Mouse (Mus musculus) hindbrain, embryonic 15.5 days (tissue): ENCODE results near the gene Myl12a. TPM values are rescaled to one million over a fixed set of nuclear protein-coding genes. Genes with fewer than 3 reads are reported as not detected.
A peak's percentile ranks its signal among the peaks of the same experiment; 100 is the strongest.

ENCODE experiments used
- ATAC-seq: fragments of 200-750 bp; cut with Nextera tagmentation; 2 replicates; pipeline ENCODE4 v1.8.0; 2017; ENCODE audit warnings: low read depth, moderate number of reproducible peaks, moderate TSS enrichment; ENCODE audit not compliant: low FRiP score
- H3K27ac ChIP-seq: fragments of 300-500 bp; sonication (generic); replicated peaks from 2 replicates; pipeline ENCODE4 v1.5.1; 2015; ENCODE audit warnings: mild to moderate bottlenecking, inconsistent platforms
- H3K27me3 ChIP-seq: fragments of 300-500 bp; sonication (generic); 2 replicates; pipeline ENCODE4 v1.6.1; 2015; ENCODE audit warnings: control low read depth, inconsistent platforms
- H3K36me3 ChIP-seq: fragments of 300-500 bp; sonication (generic); 2 replicates; pipeline ENCODE4 v1.6.1; 2015; ENCODE audit warnings: control low read depth, inconsistent platforms
- H3K4me1 ChIP-seq: fragments of 300-500 bp; sonication (generic); replicated peaks from 2 replicates; pipeline ENCODE4 v1.6.1; 2015; ENCODE audit warnings: control low read depth, inconsistent platforms
- H3K4me2 ChIP-seq: fragments of 300-500 bp; sonication (generic); 2 replicates; pipeline ENCODE4 v1.6.1; 2015; ENCODE audit warnings: moderate library complexity, mild to moderate bottlenecking, inconsistent platforms
- H3K4me3 ChIP-seq: fragments of 300-500 bp; sonication (generic); 2 replicates; pipeline ENCODE4 v1.5.1; 2015; ENCODE audit warnings: mild to moderate bottlenecking, inconsistent platforms
- H3K9ac ChIP-seq: fragments of 300-500 bp; sonication (generic); 2 replicates; pipeline ENCODE4 v1.6.1; 2015; ENCODE audit warnings: inconsistent platforms
- H3K9me3 ChIP-seq: fragments of 300-500 bp; sonication (generic); 2 replicates; pipeline ENCODE4 v1.6.1; 2016; ENCODE audit warnings: control low read depth, inconsistent platforms
- WGBS: fragments of 180-500 bp; shearing (Covaris S2); methylation state at CpG from one replicate; pipeline ENCODE4 v1.1.7; 2015; 5-methylcytosine and 5-hydroxymethylcytosine counted together
- polyA plus RNA-seq: library from polyadenylated mRNA; unstranded; fragments of >200 nt; fragmentation: Nextera tagmentation; extraction: Ambion mirVana; gene quantifications from 2 replicates; pipeline ENCODE4 v1.2.1, GENCODE M21; 2015

The Myl12a gene
- 104 and 120 TPM in 2 replicates for polyA plus RNA-seq

GRCm38 (mm10) chr17:71002744-71003094, at the start of gene Myl12a:
Gene Myl12a (minus strand): TSS chr17:71002878.
- no peaks in the 10 kb centered on the region for H3K36me3 ChIP-seq
- H3K27ac ChIP-seq, result peak within 1 kb of the TSS; percentile 98
- peak within 1 kb of the TSS; percentile 91 for H3K4me2 ChIP-seq
- H3K9ac ChIP-seq, result peak within 1 kb of the TSS; percentile 77
- ATAC-seq, result peak; percentile 28
- no peaks in the 10 kb centered on the region for H3K9me3 ChIP-seq
- no peaks in the 10 kb centered on the region for H3K27me3 ChIP-seq
- 11% methylated on average over 14 of the region's 14 CpGs for WGBS
- H3K4me3 ChIP-seq, result peak within 1 kb of the TSS; percentile 100
- peaks cover 21% of the 10 kb centered on the region for H3K4me1 ChIP-seq

GRCm38 (mm10) chr17:71049292-71049691, 46.6 kb upstream of the Myl12a start:
- Histone ChIP-seq H3K9ac (no peak overlapping the region), H3K27ac (no peak overlapping the region), H3K4me3 (no peak overlapping the region), H3K9me3 (no peaks in the 10 kb centered on the region), H3K27me3 (no peaks in the 10 kb centered on the region), H3K4me2 (no peak overlapping the region), H3K4me1 (no peaks in the 10 kb centered on the region), H3K36me3 (no peaks in the 10 kb centered on the region)
- 94% methylated on average over 8 of the region's 8 CpGs for WGBS
- no peak for ATAC-seq

GRCm38 (mm10) chr17:71046856-71047255, 44.2 kb upstream of the Myl12a start:
- H3K9ac ChIP-seq, result no peak overlapping the region
- H3K36me3 ChIP-seq, result no peaks in the 10 kb centered on the region
- H3K27ac ChIP-seq, result no peak overlapping the region
- H3K9me3 ChIP-seq, result no peaks in the 10 kb centered on the region
- ATAC-seq, result no peak
- no peaks in the 10 kb centered on the region for H3K4me1 ChIP-seq
- no peaks in the 10 kb centered on the region for H3K27me3 ChIP-seq
- H3K4me2 ChIP-seq, result no peak overlapping the region
- WGBS, result 84% methylated on average over 4 of the region's 4 CpGs
- no peak overlapping the region for H3K4me3 ChIP-seq

- Histone ChIP-seq H3K27ac (no peak overlapping the region), H3K36me3 (no peaks in the 10 kb centered on the region), H3K9me3 (no peaks in the 10 kb centered on the region), H3K4me3 (no peak overlapping the region), H3K4me2 (no peak overlapping the region), H3K4me1 (no peaks in the 10 kb centered on the region), H3K9ac (no peak overlapping the region), H3K27me3 (no peaks in the 10 kb centered on the region)
- no peak for ATAC-seq
- 75% methylated on average over 9 of the region's 9 CpGs for WGBS
These were observed 42.9 kb upstream of the Myl12a start for GRCm38 (mm10) chr17:71045591-71045990.

- WGBS, result 87% methylated on average over 1 of the region's 1 CpGs
- no peak overlapping the region for H3K27ac ChIP-seq
- H3K9me3 ChIP-seq, result no peaks in the 10 kb centered on the region
- H3K4me3 ChIP-seq, result no peak overlapping the region
- H3K4me1 ChIP-seq, result no peaks in the 10 kb centered on the region
- no peaks in the 10 kb centered on the region for H3K27me3 ChIP-seq
- H3K36me3 ChIP-seq, result no peaks in the 10 kb centered on the region
- H3K4me2 ChIP-seq, result no peak overlapping the region
- no peak overlapping the region for H3K9ac ChIP-seq
- no peak for ATAC-seq
These were observed 40.0 kb upstream of the Myl12a start for GRCm38 (mm10) chr17:71042645-71043044.

DNA sequence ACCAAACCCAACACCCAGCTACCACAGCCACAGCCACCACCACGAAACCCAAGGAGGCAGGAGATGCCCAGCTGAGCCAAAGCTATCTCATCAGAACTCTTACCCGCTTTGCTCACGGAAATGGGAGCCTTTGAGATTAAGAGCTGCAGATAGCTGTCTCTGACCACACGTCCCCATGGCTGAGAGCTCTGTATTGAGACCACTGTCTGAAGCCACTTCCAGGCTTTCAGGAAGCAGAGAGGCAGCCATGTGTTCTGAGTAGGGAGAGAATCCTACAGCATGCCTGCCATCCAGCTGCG, 37.9 kb upstream of the Myl12a start:
- Histone ChIP-seq H3K9ac (no peak overlapping the region), H3K4me2 (no peak overlapping the region), H3K27ac (no peak overlapping the region), H3K27me3 (no peaks in the 10 kb centered on the region), H3K4me3 (no peak overlapping the region), H3K9me3 (no peaks in the 10 kb centered on the region), H3K36me3 (no peaks in the 10 kb centered on the region), H3K4me1 (no peaks in the 10 kb centered on the region)
- 86% methylated on average over 5 of the region's 5 CpGs for WGBS
- no peak for ATAC-seq

DNA sequence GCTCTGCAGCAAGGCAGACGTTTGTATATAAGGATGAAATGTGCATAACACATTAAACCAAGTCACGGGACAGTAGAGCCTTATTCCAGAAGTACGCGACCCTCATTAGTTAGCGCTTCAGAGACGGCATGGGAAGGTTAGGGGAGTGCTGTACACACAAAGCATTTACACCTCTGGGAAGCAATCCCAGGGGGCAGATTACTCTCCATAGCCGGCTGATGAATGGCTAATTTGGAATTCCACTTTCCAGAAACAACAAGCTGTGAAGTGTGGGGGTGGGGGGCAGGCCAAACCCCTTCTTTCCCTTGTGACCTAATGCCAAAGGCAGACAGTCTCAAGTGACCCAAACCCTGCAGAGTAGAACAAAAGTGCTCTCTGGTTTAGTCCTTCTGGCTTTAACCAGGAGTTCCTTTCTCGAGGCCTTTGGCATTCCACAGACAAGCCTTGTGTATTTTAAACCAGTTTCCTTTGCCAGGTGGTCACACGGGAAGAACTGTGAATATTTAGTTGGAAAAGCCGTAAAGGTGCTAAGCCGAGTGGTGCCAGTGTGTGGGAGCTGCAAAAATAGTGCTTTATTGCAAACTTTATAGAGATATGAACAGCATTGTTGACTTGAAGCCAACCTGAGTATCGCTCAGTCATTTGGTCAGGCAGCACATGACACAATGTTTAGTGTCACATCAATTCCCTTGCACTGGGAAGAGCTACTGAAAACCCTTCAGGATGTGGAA, 37.3 kb upstream of the Myl12a start:
- Histone ChIP-seq H3K4me2 (no peak overlapping the region), H3K4me3 (no peak overlapping the region), H3K27ac (no peak overlapping the region), H3K27me3 (no peaks in the 10 kb centered on the region), H3K9ac (no peak overlapping the region), H3K36me3 (no peaks in the 10 kb centered on the region), H3K4me1 (no peaks in the 10 kb centered on the region), H3K9me3 (no peaks in the 10 kb centered on the region)
- whole genome bisulfite sequencing, result 20% methylated on average over 12 of the region's 12 CpGs
- ATAC-seq, result no peak

- no peak for ATAC-seq
- Histone ChIP-seq H3K9ac (no peak overlapping the region), H3K36me3 (no peaks in the 10 kb centered on the region), H3K27ac (no peak overlapping the region), H3K4me3 (no peak overlapping the region), H3K4me1 (no peaks in the 10 kb centered on the region), H3K9me3 (no peaks in the 10 kb centered on the region), H3K4me2 (no peak overlapping the region), H3K27me3 (no peaks in the 10 kb centered on the region)
- 86% methylated on average over 5 of the region's 5 CpGs for WGBS
These were observed 36.1 kb upstream of the Myl12a start for GRCm38 (mm10) chr17:71038812-71039211.

- no peak for ATAC-seq
These were observed 34.5 kb upstream of the Myl12a start for GRCm38 (mm10) chr17:71037188-71037587.

DNA sequence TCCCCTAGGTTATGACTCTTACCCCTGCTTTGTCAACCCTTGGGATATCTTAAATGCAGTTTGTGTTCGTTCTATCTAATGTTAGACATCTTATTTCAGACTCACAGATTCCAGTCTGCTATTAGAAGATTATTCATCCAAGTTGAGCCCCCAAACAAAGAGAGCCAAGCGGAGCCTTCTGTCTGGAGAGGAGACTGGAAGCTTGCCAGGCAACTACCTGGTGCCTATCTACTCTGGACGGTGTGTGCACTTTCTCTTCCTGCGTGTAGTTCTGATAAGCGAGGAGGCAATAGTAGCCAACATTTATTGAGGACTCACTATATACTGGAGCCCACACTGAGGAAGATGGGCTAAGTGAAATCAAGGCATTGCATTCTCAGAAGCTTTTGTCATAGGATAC, 31.8 kb upstream of the Myl12a start:
- 79% methylated on average over 5 of the region's 5 CpGs for WGBS

More at GRCm38 (mm10) chr17:71037188-71037587, 34.5 kb upstream of the Myl12a start:
- Histone ChIP-seq H3K27me3 (no peaks in the 10 kb centered on the region), H3K9me3 (no peaks in the 10 kb centered on the region), H3K36me3 (no peaks in the 10 kb centered on the region), H3K4me2 (no peak overlapping the region), H3K4me3 (no peak overlapping the region), H3K27ac (no peak overlapping the region), H3K4me1 (no peaks in the 10 kb centered on the region), H3K9ac (no peak overlapping the region)
- WGBS, result 86% methylated on average over 7 of the region's 7 CpGs

DNA sequence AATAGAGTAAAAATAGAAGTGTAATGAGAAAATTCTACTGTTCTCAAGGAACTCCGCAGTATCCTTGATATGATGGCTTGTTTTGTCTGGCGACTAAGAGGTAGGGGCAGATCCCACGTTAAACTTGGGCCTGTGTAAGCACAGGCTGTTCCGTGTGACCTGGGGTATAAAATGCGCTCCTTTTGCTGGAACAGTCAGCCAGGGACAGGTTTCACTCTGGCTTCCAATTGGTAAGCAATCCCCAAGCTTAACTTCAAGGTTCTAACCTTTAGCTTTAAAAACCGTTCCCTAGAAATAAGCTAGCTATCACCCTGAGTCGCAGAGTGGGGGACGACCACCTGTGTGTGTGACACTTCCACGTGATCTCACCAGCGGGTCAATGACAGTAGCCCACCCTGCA, 30.0 kb upstream of the Myl12a start:
- no peak for ATAC-seq
- 91% methylated on average over 10 of the region's 10 CpGs for WGBS
- Histone ChIP-seq H3K4me2 (no peak overlapping the region), H3K36me3 (no peaks in the 10 kb centered on the region), H3K9ac (no peak overlapping the region), H3K4me3 (no peak overlapping the region), H3K27me3 (no peaks in the 10 kb centered on the region), H3K9me3 (no peaks in the 10 kb centered on the region), H3K27ac (no peak overlapping the region), H3K4me1 (no peaks in the 10 kb centered on the region)

More for the DNA sequence above, 31.8 kb upstream of the Myl12a start:
- Histone ChIP-seq H3K4me1 (no peaks in the 10 kb centered on the region), H3K27ac (no peak overlapping the region), H3K9ac (no peak overlapping the region), H3K36me3 (no peaks in the 10 kb centered on the region), H3K9me3 (no peaks in the 10 kb centered on the region), H3K4me3 (no peak overlapping the region), H3K27me3 (no peaks in the 10 kb centered on the region), H3K4me2 (no peak overlapping the region)
- ATAC-seq, result no peak

- no peak overlapping the region for H3K27ac ChIP-seq
- no peaks in the 10 kb centered on the region for H3K9me3 ChIP-seq
- H3K4me3 ChIP-seq, result no peak overlapping the region
- no peak overlapping the region for H3K9ac ChIP-seq
- no peaks in the 10 kb centered on the region for H3K36me3 ChIP-seq
- H3K27me3 ChIP-seq, result no peaks in the 10 kb centered on the region
- no peaks in the 10 kb centered on the region for H3K4me1 ChIP-seq
- 95% methylated on average over 3 of the region's 3 CpGs for WGBS
- H3K4me2 ChIP-seq, result no peak overlapping the region
- no peak for ATAC-seq
These were observed 24.5 kb upstream of the Myl12a start for GRCm38 (mm10) chr17:71027186-71027585.

DNA sequence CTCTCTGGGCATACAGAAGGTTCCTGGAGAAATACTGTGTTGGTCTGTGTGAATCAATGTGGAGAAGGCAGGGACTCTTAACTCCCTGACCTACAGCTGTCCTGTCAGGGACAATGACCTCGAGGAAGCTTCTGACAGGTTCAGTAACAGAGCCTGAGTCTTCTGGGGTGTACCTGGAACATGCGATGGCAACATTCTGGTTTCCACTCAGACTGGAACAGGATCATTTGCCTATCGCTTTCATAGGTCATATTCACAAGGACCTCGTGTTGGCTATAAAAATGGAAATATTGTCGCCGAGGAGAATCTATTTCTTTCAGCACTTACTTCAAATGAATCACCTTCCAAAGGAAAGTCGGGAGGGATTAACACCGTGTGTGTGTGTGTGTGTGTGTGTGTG, 23.2 kb upstream of the Myl12a start:
- Histone ChIP-seq H3K9me3 (no peaks in the 10 kb centered on the region), H3K4me1 (no peaks in the 10 kb centered on the region), H3K27me3 (no peaks in the 10 kb centered on the region), H3K36me3 (no peaks in the 10 kb centered on the region), H3K9ac (no peak overlapping the region), H3K4me2 (no peak overlapping the region), H3K27ac (no peak overlapping the region), H3K4me3 (no peak overlapping the region)
- WGBS, result 84% methylated on average over 8 of the region's 8 CpGs
- no peak for ATAC-seq
